Mouse (Mus musculus) myocyte (in vitro differentiated cells): ENCODE measurements around the gene Urb1.

Source experiments
- CEBPB ChIP-seq: IDR thresholded peaks from 2 replicates; pipeline ENCODE4 v1.6.1; 2011; ENCODE audit warnings: mild to moderate bottlenecking, moderate library complexity; ENCODE audit not compliant: poor library complexity, insufficient read depth, severe bottlenecking
- E2F4 ChIP-seq: IDR thresholded peaks from one replicate; pipeline ENCODE4 v1.6.1; 2011; ENCODE audit warnings: mild to moderate bottlenecking, control low read depth, moderate library complexity; ENCODE audit not compliant: insufficient read depth
- MAX ChIP-seq: IDR thresholded peaks from one replicate; pipeline ENCODE4 v1.6.1; 2011; ENCODE audit warnings: low read depth, mild to moderate bottlenecking, control low read depth
- MYOD1 ChIP-seq, 3 experiments: IDR thresholded peaks; one replicate each; pipeline ENCODE4 v1.6.1; 2011; ENCODE audit warnings: control low read depth in 2 of 3, low read depth in 2 of 3, mild to moderate bottlenecking in 2 of 3, moderate library complexity in 1 of 3; ENCODE audit not compliant: insufficient read length in 2 of 3, control insufficient read depth in 1 of 3
- MYOG ChIP-seq, 3 experiments: IDR thresholded peaks; one replicate each; pipeline ENCODE4 v1.6.1; 2011; ENCODE audit warnings: control low read depth in 2 of 3, low read depth in 2 of 3, mild to moderate bottlenecking in 2 of 3; ENCODE audit not compliant: insufficient read length in 2 of 3, control insufficient read depth in 1 of 3, insufficient read depth in 1 of 3
- POLR2A ChIP-seq: IDR thresholded peaks from one replicate; pipeline ENCODE4 v1.6.1; 2011; ENCODE audit warnings: low read depth, mild to moderate bottlenecking, control low read depth, moderate library complexity; ENCODE audit not compliant: insufficient read length
- POLR2AphosphoS2 ChIP-seq: IDR thresholded peaks from one replicate; pipeline ENCODE4 v1.6.1; 2011; ENCODE audit warnings: low read depth, control low read depth; ENCODE audit not compliant: insufficient read length
- REST ChIP-seq: IDR thresholded peaks from one replicate; pipeline ENCODE4 v1.6.1; 2011; ENCODE audit warnings: mild to moderate bottlenecking, control low read depth, moderate library complexity; ENCODE audit not compliant: insufficient read depth, insufficient read length
- SRF ChIP-seq: IDR thresholded peaks from one replicate; pipeline ENCODE4 v1.6.1; 2011; ENCODE audit warnings: low read depth; ENCODE audit not compliant: control insufficient read depth, insufficient read length
- TCF12 ChIP-seq: IDR thresholded peaks from one replicate; pipeline ENCODE4 v1.6.1; 2011; ENCODE audit warnings: mild to moderate bottlenecking, control low read depth; ENCODE audit not compliant: poor library complexity, insufficient read depth, severe bottlenecking
- TCF3 ChIP-seq: IDR thresholded peaks from one replicate; pipeline ENCODE4 v1.6.1; 2011; ENCODE audit warnings: low read depth, control low read depth; ENCODE audit not compliant: insufficient read length
- USF1 ChIP-seq: IDR thresholded peaks from one replicate; pipeline ENCODE4 v1.6.1; 2011; ENCODE audit warnings: low read depth, mild to moderate bottlenecking, control low read depth, moderate library complexity

GRCm38 (mm10) chr16:90804466-90804865 is 5.7 kb downstream of the Urb1 start:
- TF ChIP-seq MAX: no peak
- no peak for TF ChIP-seq CEBPB
- no peak for TF ChIP-seq TCF3
- TF ChIP-seq POLR2AphosphoS2: no peak
- no peak for TF ChIP-seq USF1
- TF ChIP-seq POLR2A: no peak
- TF ChIP-seq MYOD1 (IDR thresholded peaks at IDR 0.05; ENCODE audit: control insufficient read depth in 1 of 3, insufficient read length in 2 of 3, low read depth in 2 of 3): no peak
- no peak for TF ChIP-seq TCF12
- TF ChIP-seq E2F4: no peak
- no peak for TF ChIP-seq MYOG (IDR thresholded peaks at IDR 0.05; ENCODE audit: control insufficient read depth in 1 of 3, insufficient read depth in 1 of 3, insufficient read length in 2 of 3, low read depth in 2 of 3)
- TF ChIP-seq SRF: no peak
- TF ChIP-seq REST: no peak
